Mouse (Mus musculus): ENCODE results near the gene Tsen54.

GRCm38 (mm10) chr11:115809311-115809781 lies 5.2 kb upstream of the Tsen54 start:
- TF ChIP-seq MAFK (IDR thresholded peaks at IDR 0.05; ENCODE audit: insufficient read depth, low read depth, low read length) (no peak), HCFC1 (IDR thresholded peaks at IDR 0.05; ENCODE audit: borderline replicate concordance, insufficient read depth, low read length) (no peak), ZC3H11A (IDR thresholded peaks at IDR 0.05; ENCODE audit: borderline replicate concordance, low read depth, low read length) (no peak), ZNF384 (IDR thresholded peaks at IDR 0.05; ENCODE audit: low read depth, low read length) (no peak)

All from ES-E14 (cell line).